Mouse (Mus musculus) G1E (cell line): ENCODE data around the gene Il10. TPM values are rescaled to one million over a fixed set of nuclear protein-coding genes. Genes with fewer than 3 reads are reported as not detected.

Experiments
- ATAC-seq: 2 replicates; pipeline ENCODE4 v1.8.0; 2016; ENCODE audit warnings: mild to moderate bottlenecking; ENCODE audit not compliant: insufficient number of reproducible peaks, poor library complexity, low FRiP score, severe bottlenecking; ENCODE audit errors: extremely low read depth
- DNase-seq: peaks from one replicate; pipeline ENCODE4 v3.0.0; 2012; ENCODE audit warnings: low spot score
- H3K27me3 ChIP-seq: 2 replicates; pipeline ENCODE4 v1.6.1; 2012; ENCODE audit warnings: mild to moderate bottlenecking, low read length, inconsistent platforms; ENCODE audit not compliant: insufficient read depth
- H3K36me3 ChIP-seq: replicated peaks from 2 replicates; pipeline ENCODE3; 2012; ENCODE audit warnings: mild to moderate bottlenecking, inconsistent platforms
- H3K4me1 ChIP-seq: 2 replicates; pipeline ENCODE4 v1.6.1; 2012; ENCODE audit warnings: low read depth, low read length, inconsistent platforms, mixed read lengths; ENCODE audit not compliant: insufficient read depth
- H3K4me3 ChIP-seq: 2 replicates; pipeline ENCODE4 v1.5.1; 2012; ENCODE audit warnings: low read depth, mild to moderate bottlenecking, inconsistent platforms, low read length, moderate library complexity, mixed read lengths
- H3K9me3 ChIP-seq: replicated peaks from 2 replicates; pipeline ENCODE4 v1.6.1; 2012; ENCODE audit warnings: inconsistent platforms
- CTCF ChIP-seq: IDR thresholded peaks from 2 replicates; pipeline ENCODE4 v1.5.1; 2012; ENCODE audit warnings: low read depth, low read length, inconsistent platforms, mixed read lengths
- GATA1 ChIP-seq: IDR thresholded peaks from 2 replicates; pipeline ENCODE4 v1.6.1; 2012; ENCODE audit warnings: borderline replicate concordance, low read length, inconsistent platforms, mixed read lengths
- GATA2 ChIP-seq: IDR thresholded peaks from 2 replicates; pipeline ENCODE4 v1.6.1; 2012; ENCODE audit warnings: low read depth, low read length, inconsistent platforms, borderline replicate concordance
- POLR2AphosphoS5 ChIP-seq: IDR thresholded peaks from 2 replicates; pipeline ENCODE4 v1.6.1; 2012; ENCODE audit warnings: low read depth, low read length, inconsistent platforms; ENCODE audit not compliant: insufficient replicate concordance
- TAL1 ChIP-seq: conservative IDR thresholded peaks from 2 replicates; pipeline ENCODE4 v1.6.1; 2012; ENCODE audit warnings: low read depth, low read length, inconsistent platforms, mixed read lengths
- polyA plus RNA-seq: library from polyadenylated mRNA; stranded (reverse); fragments of >175 nt; gene quantifications from 2 replicates; pipeline ENCODE4 v1.2.3, GENCODE M21; 2012
- total RNA-seq, 2 experiments: library from RNA; stranded (forward) in 1 of 2; stranded (reverse) in 1 of 2; fragments of 200-1000 nt in 1 of 2; fragments of >200 nt in 1 of 2; fragmentation: Nextera tagmentation in 1 of 2; gene quantifications; 2 replicates each; pipeline ENCODE4 v1.2.3; 2014 to 2017

Il10 gene
- total and polyA plus RNA-seq, 3 experiments, result not detected

- no peak for DNase-seq
- Histone ChIP-seq H3K36me3 (no peaks in the 10 kb centered on the region), H3K27me3 (peaks cover 13% of the 10 kb centered on the region; the same call in 1 of the 2 replicates), H3K9me3 (no peaks in the 10 kb centered on the region), H3K4me1 (no peaks in the 10 kb centered on the region), H3K4me3 (no peak overlapping the region)
- TF ChIP-seq TAL1 (no peak), POLR2AphosphoS5 (no peak), GATA2 (no peak), CTCF (no peak), GATA1 (no peak)
- no peak for ATAC-seq
Observed at GRCm38 (mm10) chr1:131002561-131002960, 17.1 kb upstream of the Il10 start.

- H3K4me3 ChIP-seq, result no peak overlapping the region
- no peaks in the 10 kb centered on the region for H3K36me3 ChIP-seq
- TF ChIP-seq GATA1 (no peak), POLR2AphosphoS5 (no peak), TAL1 (no peak), CTCF (no peak), GATA2 (no peak)
- peaks cover 13% of the 10 kb centered on the region; the same call in 1 of the 2 replicates for H3K27me3 ChIP-seq
- peak; percentile 40; the same call in 1 of the 2 replicates for ATAC-seq
- no peaks in the 10 kb centered on the region for H3K4me1 ChIP-seq
- H3K9me3 ChIP-seq, result no peaks in the 10 kb centered on the region
- no peak for DNase-seq
Observed at GRCm38 (mm10) chr1:131003037-131003922, 16.4 kb upstream of the Il10 start.

DNA sequence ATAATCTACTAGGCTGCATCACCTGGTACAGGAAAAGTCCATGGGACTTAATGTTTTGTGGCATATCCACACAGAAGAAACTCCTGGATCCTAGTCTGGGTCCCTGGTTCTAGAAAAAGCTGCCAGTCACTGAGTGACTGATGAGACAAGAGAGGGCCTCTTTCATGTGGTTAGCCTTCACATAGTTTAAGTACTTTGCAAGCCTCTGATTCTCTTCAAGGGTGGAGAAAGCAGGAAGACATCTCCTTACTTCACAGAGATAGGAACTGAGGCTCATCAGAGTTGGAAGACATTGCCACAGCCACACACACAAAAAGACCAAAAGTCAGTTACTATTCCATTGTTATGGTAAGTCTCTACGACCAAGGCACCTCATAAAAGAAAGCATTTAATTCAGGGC, 13.6 kb upstream of the Il10 start:
- no peaks in the 10 kb centered on the region for H3K9me3 ChIP-seq
- no peak for TF ChIP-seq GATA1
- TF ChIP-seq CTCF, result no peak
- no peak for TF ChIP-seq POLR2AphosphoS5
- TF ChIP-seq TAL1, result no peak
- no peak for TF ChIP-seq GATA2
- 0 out of 2 replicates have a peak, but pooled peaks cover 6% of the 10 kb centered on the region for H3K27me3 ChIP-seq
- no peaks in the 10 kb centered on the region for H3K4me1 ChIP-seq
- DNase-seq (no peak), ATAC-seq (no peak)
- no peaks in the 10 kb centered on the region for H3K36me3 ChIP-seq
- H3K4me3 ChIP-seq, result no peak overlapping the region

DNA sequence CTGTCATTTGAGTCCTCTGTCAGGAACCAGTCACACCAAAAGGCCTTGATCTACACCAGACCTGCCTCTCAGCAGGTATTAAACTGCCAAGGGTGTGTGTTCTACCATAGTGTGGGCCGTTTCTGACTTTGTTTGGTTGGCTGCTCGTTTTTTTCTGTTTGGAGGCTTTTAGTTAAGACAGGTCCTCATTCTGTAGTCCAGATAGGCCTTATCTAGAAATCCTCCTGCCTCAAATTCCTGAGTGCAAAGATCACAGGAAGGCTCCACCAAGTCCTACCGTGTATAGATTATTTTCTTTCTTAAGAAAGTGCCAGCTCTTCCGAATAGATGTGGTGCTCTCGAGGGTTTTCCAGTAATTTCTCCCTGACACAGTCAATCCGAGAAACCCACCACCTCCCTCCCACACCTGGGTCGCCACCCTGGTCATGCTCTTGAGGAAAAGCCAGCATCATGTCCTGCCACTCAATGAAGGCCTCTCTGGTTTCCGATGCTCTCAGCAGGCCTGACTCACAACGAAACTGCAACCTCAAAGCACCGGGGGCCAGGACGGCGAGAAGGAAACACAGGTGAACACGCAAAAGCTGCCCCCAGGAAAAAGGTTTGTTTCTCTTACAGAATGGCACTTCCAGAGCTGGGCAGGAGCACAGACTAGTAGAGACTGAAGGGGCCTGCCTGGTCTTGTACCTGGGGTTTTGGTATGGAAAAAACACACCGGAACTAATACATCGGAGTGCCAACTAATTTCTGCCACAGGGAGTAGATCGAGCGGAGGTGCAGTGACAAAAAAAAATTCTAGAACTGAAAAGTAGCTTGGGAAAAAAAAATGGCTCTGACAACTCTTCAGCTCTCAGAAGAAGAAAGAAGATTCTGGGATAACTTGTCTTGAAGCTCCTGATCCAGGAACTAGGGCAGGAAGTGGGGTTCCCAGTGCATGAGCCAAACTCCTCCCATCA, 9.2 kb upstream of the Il10 start:
- no peak for DNase-seq
- Histone ChIP-seq H3K4me3 (no peak overlapping the region), H3K9me3 (no peaks in the 10 kb centered on the region), H3K4me1 (no peaks in the 10 kb centered on the region), H3K27me3 (no peaks in the 10 kb centered on the region; the same call in 1 of the 2 replicates), H3K36me3 (no peaks in the 10 kb centered on the region)
- no peak for TF ChIP-seq GATA1
- TF ChIP-seq CTCF, result no peak
- TF ChIP-seq POLR2AphosphoS5, result no peak
- no peak for TF ChIP-seq TAL1
- TF ChIP-seq GATA2, result no peak
- ATAC-seq, result no peak

DNA sequence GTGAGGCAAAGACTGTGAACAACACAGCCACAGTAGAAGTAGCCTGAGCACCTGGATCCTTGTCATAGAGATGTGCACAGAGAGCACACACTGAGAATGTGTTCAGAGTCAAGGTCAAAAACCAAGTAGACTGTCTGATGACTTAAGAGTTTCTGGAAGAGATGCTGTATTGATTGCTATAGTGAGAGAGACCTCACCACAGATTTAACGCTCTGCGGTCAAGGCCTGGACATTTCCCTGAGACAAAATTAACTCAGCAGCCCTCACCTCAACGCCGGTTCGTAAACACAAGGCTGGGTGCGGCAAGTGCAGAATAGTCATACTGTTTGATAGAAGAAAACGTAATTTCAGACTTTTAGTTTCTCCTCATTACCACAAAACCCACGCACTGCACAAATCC, 7.2 kb upstream of the Il10 start:
- Histone ChIP-seq H3K27me3 (no peaks in the 10 kb centered on the region; the same call in 1 of the 2 replicates), H3K4me3 (no peak overlapping the region), H3K9me3 (no peaks in the 10 kb centered on the region), H3K4me1 (no peaks in the 10 kb centered on the region), H3K36me3 (no peaks in the 10 kb centered on the region)
- TF ChIP-seq TAL1, result no peak
- no peak for TF ChIP-seq GATA1
- no peak for DNase-seq
- ATAC-seq, result no peak

DNA sequence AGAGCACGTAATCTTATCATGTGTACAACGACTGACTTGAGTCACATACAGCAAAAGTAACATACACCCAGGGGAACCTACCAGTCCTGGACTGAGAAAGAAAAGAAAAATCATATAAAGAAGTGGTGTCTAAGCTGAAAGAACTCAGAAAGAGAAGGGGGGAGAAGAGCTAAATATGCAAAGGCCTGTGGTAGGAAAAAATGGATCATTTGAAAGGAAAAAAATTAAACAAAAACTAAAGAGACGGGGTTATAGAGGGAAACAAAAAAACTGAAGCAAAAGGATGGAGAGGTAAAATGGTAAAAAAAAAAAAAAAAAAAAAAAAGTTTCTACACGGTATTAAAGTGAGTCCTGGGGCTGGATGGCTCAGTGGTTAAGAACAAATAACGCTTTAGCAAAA, 5.7 kb upstream of the Il10 start:
- Histone ChIP-seq H3K9me3 (no peaks in the 10 kb centered on the region), H3K27me3 (peaks cover 1% of the 10 kb centered on the region; the same call in 1 of the 2 replicates), H3K4me3 (no peak overlapping the region), H3K4me1 (no peaks in the 10 kb centered on the region), H3K36me3 (no peaks in the 10 kb centered on the region)
- DNase-seq (no peak), ATAC-seq (no peak)
- TF ChIP-seq GATA1 (no peak), TAL1 (no peak), GATA2 (no peak), CTCF (no peak), POLR2AphosphoS5 (no peak)
